Mouse (Mus musculus) lung, embryonic 14.5 days (tissue): ENCODE measurements around the gene Aldh1l1. TPM values are rescaled to one million over a fixed set of nuclear protein-coding genes. Genes with fewer than 3 reads are reported as not detected.
A peak's percentile ranks its signal among the peaks of the same experiment; 100 is the strongest.

ENCODE experiments used
- ATAC-seq: fragments of 200-750 bp; cut with Nextera tagmentation; 2 replicates; pipeline ENCODE4 v1.8.0; 2017; ENCODE audit warnings: mild to moderate bottlenecking, moderate TSS enrichment, moderate library complexity; ENCODE audit not compliant: insufficient read depth
- DNase-seq: peaks from one replicate; pipeline ENCODE4 v3.0.0-alpha.2; 2015
- H3K27ac ChIP-seq: fragments of 300-500 bp; sonication (generic); 2 replicates; pipeline ENCODE4 v1.5.1; 2014; ENCODE audit warnings: low read depth, mild to moderate bottlenecking, moderate library complexity
- H3K27me3 ChIP-seq: fragments of 300-500 bp; sonication (generic); 2 replicates; pipeline ENCODE4 v1.6.1; 2014; ENCODE audit warnings: low read length, control low read depth; ENCODE audit not compliant: insufficient read depth
- H3K36me3 ChIP-seq: fragments of 300-500 bp; sonication (generic); 2 replicates; pipeline ENCODE4 v1.6.1; 2014; ENCODE audit warnings: control low read depth; ENCODE audit not compliant: insufficient read depth
- H3K4me1 ChIP-seq: fragments of 300-500 bp; sonication (generic); 2 replicates; pipeline ENCODE4 v1.6.1; 2014; ENCODE audit warnings: antibody characterized with exemption, control low read depth; ENCODE audit not compliant: insufficient read depth
- H3K4me2 ChIP-seq: fragments of 300-500 bp; sonication (generic); 2 replicates; pipeline ENCODE4 v1.6.1; 2014; ENCODE audit warnings: mild to moderate bottlenecking
- H3K4me3 ChIP-seq: fragments of 300-500 bp; sonication (generic); 2 replicates; pipeline ENCODE4 v1.5.1; 2014; ENCODE audit warnings: low read depth, low read length
- H3K9ac ChIP-seq: fragments of 300-500 bp; sonication (generic); 2 replicates; pipeline ENCODE4 v1.6.1; 2014
- H3K9me3 ChIP-seq: fragments of 300-500 bp; sonication (generic); 2 replicates; pipeline ENCODE4 v1.6.1; 2016; ENCODE audit warnings: low read depth, low read length, control low read depth
- CTCF ChIP-seq: IDR thresholded peaks from 2 replicates; pipeline ENCODE4 v1.5.1; 2016; ENCODE audit warnings: antibody characterized with exemption, low read depth
- WGBS: fragments of 180-500 bp; shearing (Covaris S2); extraction: QIAGEN DNeasy Blood & Tissue Kit; methylation state at CpG from one replicate; pipeline ENCODE4 v1.1.7; 2014; 5-methylcytosine and 5-hydroxymethylcytosine counted together
- polyA plus RNA-seq: library from polyadenylated mRNA; unstranded; fragments of >200 nt; fragmentation: Nextera tagmentation; extraction: Ambion mirVana; gene quantifications from 2 replicates; pipeline ENCODE4 v1.2.1, GENCODE M21; 2014

Aldh1l1 gene
- 0.74 and 0.78 TPM in 2 replicates for polyA plus RNA-seq

- Histone ChIP-seq H3K27me3 (no peaks in the 10 kb centered on the region), H3K9ac (no peak within 1 kb of the TSS), H3K4me3 (no peak within 1 kb of the TSS), H3K36me3 (no peaks in the 10 kb centered on the region), H3K9me3 (no peaks in the 10 kb centered on the region), H3K27ac (no peak within 1 kb of the TSS), H3K4me2 (no peak within 1 kb of the TSS), H3K4me1 (no peaks in the 10 kb centered on the region)
- DNase-seq (no peak), ATAC-seq (no peak)
- WGBS: 71% methylated on average over 12 of the region's 12 CpGs
- no peak for TF ChIP-seq CTCF
Measured at GRCm38 (mm10) chr6:90486176-90486921, at the start of gene Aldh1l1. Gene Aldh1l1, plus strand, starts transcription at chr6:90486427.

DNA sequence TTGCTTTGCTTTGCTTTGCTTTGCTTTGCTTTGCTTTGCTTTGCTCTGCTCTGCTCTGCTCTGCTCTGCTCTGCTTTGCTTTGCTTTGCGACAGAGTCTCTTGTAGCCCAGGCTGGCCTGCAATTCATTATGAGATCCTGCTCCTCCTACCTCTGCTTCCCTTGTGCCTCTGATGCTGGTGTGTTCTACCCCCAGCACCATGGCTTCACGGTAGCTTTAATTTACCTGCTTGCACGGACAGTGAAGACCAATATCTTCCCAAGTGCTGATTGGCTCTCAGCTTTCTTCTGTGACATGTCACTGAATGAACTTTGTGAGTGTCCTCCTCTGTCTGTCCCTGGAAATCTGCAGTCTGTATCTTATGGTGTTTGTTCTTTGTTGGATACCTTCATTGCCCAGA is 49.2 kb upstream of the Aldh1l1 start:
- DNase-seq: no peak
- H3K27ac ChIP-seq: no peak overlapping the region
- 82% methylated on average over 3 of the region's 3 CpGs for WGBS
- H3K9me3 ChIP-seq: no peaks in the 10 kb centered on the region
- H3K27me3 ChIP-seq: no peaks in the 10 kb centered on the region
- ATAC-seq: no peak
- H3K9ac ChIP-seq: no peak overlapping the region
- no peak overlapping the region for H3K4me3 ChIP-seq
- TF ChIP-seq CTCF: no peak
- H3K4me2 ChIP-seq: no peak overlapping the region
- no peaks in the 10 kb centered on the region for H3K4me1 ChIP-seq
- no peaks in the 10 kb centered on the region for H3K36me3 ChIP-seq

GRCm38 (mm10) chr6:90446883-90447282 is 39.3 kb upstream of the Aldh1l1 start:
- no peak overlapping the region for H3K4me2 ChIP-seq
- TF ChIP-seq CTCF: no peak
- no peaks in the 10 kb centered on the region for H3K9me3 ChIP-seq
- WGBS: 52% methylated on average over 4 of the region's 4 CpGs
- no peaks in the 10 kb centered on the region for H3K36me3 ChIP-seq
- ATAC-seq: no peak
- no peak overlapping the region for H3K9ac ChIP-seq
- no peaks in the 10 kb centered on the region for H3K4me1 ChIP-seq
- H3K4me3 ChIP-seq: no peak overlapping the region
- no peaks in the 10 kb centered on the region for H3K27me3 ChIP-seq
- no peak for DNase-seq
- H3K27ac ChIP-seq: no peak overlapping the region

DNA sequence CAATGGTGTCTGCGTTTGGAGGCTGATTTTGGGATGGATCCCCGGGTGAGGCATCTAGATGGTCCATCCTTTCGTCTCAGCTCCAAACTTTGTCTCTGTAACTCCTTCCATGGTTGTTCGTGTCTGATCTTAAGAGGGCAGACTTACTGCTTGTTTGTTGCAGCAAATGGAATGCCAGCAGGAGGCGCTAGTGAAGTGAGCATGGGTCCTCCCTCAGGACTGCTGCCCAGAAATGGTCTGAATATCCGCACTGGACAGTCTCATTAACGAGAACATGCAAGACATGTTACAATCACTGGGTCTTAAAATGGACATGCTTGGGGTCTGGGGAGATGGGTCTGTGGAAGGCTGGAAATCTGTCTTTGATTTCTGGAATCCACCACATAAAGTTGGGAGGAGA is 36.0 kb upstream of the Aldh1l1 start:
- H3K4me2 ChIP-seq: no peak overlapping the region
- H3K27me3 ChIP-seq: no peaks in the 10 kb centered on the region
- peak; percentile 28; the same call in 1 of the 2 replicates for ATAC-seq
- no peaks in the 10 kb centered on the region for H3K36me3 ChIP-seq
- no peaks in the 10 kb centered on the region for H3K9me3 ChIP-seq
- peak; percentile 92 for TF ChIP-seq CTCF
- H3K4me3 ChIP-seq: no peak overlapping the region
- no peaks in the 10 kb centered on the region for H3K4me1 ChIP-seq
- peak; percentile 93 for DNase-seq
- 24% methylated on average over 7 of the region's 7 CpGs for WGBS
- H3K9ac ChIP-seq: no peak overlapping the region
- no peak overlapping the region for H3K27ac ChIP-seq

GRCm38 (mm10) chr6:90450697-90451096 is 35.5 kb upstream of the Aldh1l1 start:
- no peaks in the 10 kb centered on the region for H3K27me3 ChIP-seq
- no peak for TF ChIP-seq CTCF
- ATAC-seq (peak; percentile 23; the same call in 1 of the 2 replicates), DNase-seq (no peak)
- H3K9ac ChIP-seq: no peak overlapping the region
- H3K4me2 ChIP-seq: no peak overlapping the region
- no peak overlapping the region for H3K27ac ChIP-seq
- no peaks in the 10 kb centered on the region for H3K4me1 ChIP-seq
- H3K36me3 ChIP-seq: no peaks in the 10 kb centered on the region
- H3K4me3 ChIP-seq: no peak overlapping the region
- WGBS: 57% methylated on average over 5 of the region's 5 CpGs
- H3K9me3 ChIP-seq: no peaks in the 10 kb centered on the region

- no peak overlapping the region for H3K4me2 ChIP-seq
- DNase-seq: no peak
- H3K27ac ChIP-seq: no peak overlapping the region
- H3K4me1 ChIP-seq: no peaks in the 10 kb centered on the region
- H3K36me3 ChIP-seq: no peaks in the 10 kb centered on the region
- TF ChIP-seq CTCF: no peak
- no peak for ATAC-seq
- no peaks in the 10 kb centered on the region for H3K9me3 ChIP-seq
- no peak overlapping the region for H3K4me3 ChIP-seq
- no peaks in the 10 kb centered on the region for H3K27me3 ChIP-seq
- no peak overlapping the region for H3K9ac ChIP-seq
- 82% methylated on average over 5 of the region's 5 CpGs for WGBS
Measured at GRCm38 (mm10) chr6:90451512-90451911, 34.7 kb upstream of the Aldh1l1 start.

- DNase-seq (no peak), ATAC-seq (no peak)
- Histone ChIP-seq H3K9me3 (no peaks in the 10 kb centered on the region), H3K4me2 (no peak overlapping the region), H3K4me1 (no peaks in the 10 kb centered on the region), H3K36me3 (no peaks in the 10 kb centered on the region), H3K27me3 (no peaks in the 10 kb centered on the region), H3K4me3 (no peak overlapping the region), H3K27ac (no peak overlapping the region), H3K9ac (no peak overlapping the region)
- no peak for TF ChIP-seq CTCF
Measured at GRCm38 (mm10) chr6:90452603-90453002, 33.6 kb upstream of the Aldh1l1 start.
